Mouse (Mus musculus): Measurements from ENCODE around the gene Prr15l. TPM values are rescaled to one million over a fixed set of nuclear protein-coding genes. Genes with fewer than 3 reads are reported as not detected.

Prr15l gene
- polyA plus RNA-seq, 1 experiment from 2014 or later, result 46.8 TPM

GRCm38 (mm10) chr11:96975511-96976378, 47.8 kb downstream of the Prr15l start:
- H3K4me1 ChIP-seq (ENCODE audit: control insufficient read depth, insufficient read depth, low read length), result peaks cover 18% of the 10 kb centered on the region
- no peak for ATAC-seq (ENCODE audit: insufficient number of reproducible peaks, insufficient read depth, low FRiP score, low read depth)
- H3K9me3 ChIP-seq (ENCODE audit: control insufficient read depth, low read depth, low read length), result no peaks in the 10 kb centered on the region
- peak overlapping the region; percentile 96; the same call in 1 of the 2 replicates for H3K27ac ChIP-seq (ENCODE audit: low read length)
- H3K36me3 ChIP-seq (ENCODE audit: control insufficient read depth, insufficient read depth, low read length), result no peaks in the 10 kb centered on the region
- WGBS, result 75% methylated on average over 10 of the region's 10 CpGs
- H3K9ac ChIP-seq (replicated peaks; ENCODE audit: low read depth, low read length), result no peak overlapping the region
- no peaks in the 10 kb centered on the region for H3K27me3 ChIP-seq (ENCODE audit: control insufficient read depth, insufficient read depth, low read length)
- H3K4me3 ChIP-seq (ENCODE audit: low read depth, low read length), result peak overlapping the region; percentile 88; the same call in 1 of the 2 replicates
- H3K4me2 ChIP-seq (replicated peaks; ENCODE audit: low read depth, low read length), result peak overlapping the region; percentile 76

GRCm38 (mm10) chr11:96976379-96976687, 48.4 kb downstream of the Prr15l start:
- H3K4me3 ChIP-seq (ENCODE audit: low read depth, low read length), result peak overlapping the region; percentile 88
- H3K4me1 ChIP-seq (ENCODE audit: control insufficient read depth, insufficient read depth, low read length), result peaks cover 18% of the 10 kb centered on the region
- no peaks in the 10 kb centered on the region for H3K9me3 ChIP-seq (ENCODE audit: control insufficient read depth, low read depth, low read length)
- 43% methylated on average over 3 of the region's 3 CpGs for WGBS
- peak overlapping the region; percentile 76 for H3K4me2 ChIP-seq (replicated peaks; ENCODE audit: low read depth, low read length)
- ATAC-seq (ENCODE audit: insufficient number of reproducible peaks, insufficient read depth, low FRiP score, low read depth), result no peak
- no peaks in the 10 kb centered on the region for H3K36me3 ChIP-seq (ENCODE audit: control insufficient read depth, insufficient read depth, low read length)
- H3K27ac ChIP-seq (ENCODE audit: low read length), result peak overlapping the region; percentile 96
- no peaks in the 10 kb centered on the region for H3K27me3 ChIP-seq (ENCODE audit: control insufficient read depth, insufficient read depth, low read length)
- H3K9ac ChIP-seq (replicated peaks; ENCODE audit: low read depth, low read length), result peak overlapping the region; percentile 92

- peak overlapping the region; percentile 88 for H3K4me3 ChIP-seq (ENCODE audit: low read depth, low read length)
- H3K4me2 ChIP-seq (replicated peaks; ENCODE audit: low read depth, low read length), result peak overlapping the region; percentile 76
- under 1% methylated on average over 49 of the region's 50 CpGs for WGBS
- H3K36me3 ChIP-seq (ENCODE audit: control insufficient read depth, insufficient read depth, low read length), result no peaks in the 10 kb centered on the region
- no peaks in the 10 kb centered on the region for H3K9me3 ChIP-seq (ENCODE audit: control insufficient read depth, low read depth, low read length)
- peak; percentile 70 for ATAC-seq (ENCODE audit: insufficient number of reproducible peaks, insufficient read depth, low FRiP score, low read depth)
- peak overlapping the region; percentile 96 for H3K27ac ChIP-seq (ENCODE audit: low read length)
- H3K4me1 ChIP-seq (ENCODE audit: control insufficient read depth, insufficient read depth, low read length), result peaks cover 18% of the 10 kb centered on the region
- H3K27me3 ChIP-seq (ENCODE audit: control insufficient read depth, insufficient read depth, low read length), result no peaks in the 10 kb centered on the region
- peak overlapping the region; percentile 92 for H3K9ac ChIP-seq (replicated peaks; ENCODE audit: low read depth, low read length)
Observed at GRCm38 (mm10) chr11:96976911-96977591, 49.1 kb downstream of the Prr15l start.

- WGBS, result under 1% methylated on average over 45 of the region's 45 CpGs
- peak overlapping the region; percentile 93 for H3K4me2 ChIP-seq (replicated peaks; ENCODE audit: low read depth, low read length)
- H3K27me3 ChIP-seq (ENCODE audit: control insufficient read depth, insufficient read depth, low read length), result no peaks in the 10 kb centered on the region
Observed at GRCm38 (mm10) chr11:96977606-96978400, 49.9 kb downstream of the Prr15l start.

GRCm38 (mm10) chr11:96978401-96979246, 50.7 kb downstream of the Prr15l start:
- no peaks in the 10 kb centered on the region for H3K36me3 ChIP-seq (ENCODE audit: control insufficient read depth, insufficient read depth, low read length)
- WGBS, result 26% methylated on average over 17 of the region's 17 CpGs
- peak overlapping the region; percentile 91 for H3K27ac ChIP-seq (ENCODE audit: low read length)
- peak overlapping the region; percentile 64 for H3K4me3 ChIP-seq (ENCODE audit: low read depth, low read length)
- H3K9me3 ChIP-seq (ENCODE audit: control insufficient read depth, low read depth, low read length), result no peaks in the 10 kb centered on the region
- peak overlapping the region; percentile 93 for H3K4me2 ChIP-seq (replicated peaks; ENCODE audit: low read depth, low read length)
- no peaks in the 10 kb centered on the region for H3K27me3 ChIP-seq (ENCODE audit: control insufficient read depth, insufficient read depth, low read length)
- H3K4me1 ChIP-seq (ENCODE audit: control insufficient read depth, insufficient read depth, low read length), result peaks cover 18% of the 10 kb centered on the region
- ATAC-seq (ENCODE audit: insufficient number of reproducible peaks, insufficient read depth, low FRiP score, low read depth), result no peak
- H3K9ac ChIP-seq (replicated peaks; ENCODE audit: low read depth, low read length), result peak overlapping the region; percentile 69

More at GRCm38 (mm10) chr11:96977606-96978400, 49.9 kb downstream of the Prr15l start:
- Histone ChIP-seq H3K27ac (ENCODE audit: low read length) (peak overlapping the region; percentile 96), H3K36me3 (ENCODE audit: control insufficient read depth, insufficient read depth, low read length) (no peaks in the 10 kb centered on the region), H3K9me3 (ENCODE audit: control insufficient read depth, low read depth, low read length) (no peaks in the 10 kb centered on the region), H3K4me1 (ENCODE audit: control insufficient read depth, insufficient read depth, low read length) (peaks cover 18% of the 10 kb centered on the region), H3K9ac (replicated peaks; ENCODE audit: low read depth, low read length) (peak overlapping the region; percentile 92), H3K4me3 (ENCODE audit: low read depth, low read length) (peak overlapping the region; percentile 88)
- peak; percentile 96 for ATAC-seq (ENCODE audit: insufficient number of reproducible peaks, insufficient read depth, low FRiP score, low read depth)

GRCm38 (mm10) chr11:96979329-96979728, 51.4 kb downstream of the Prr15l start:
- no peak for ATAC-seq (ENCODE audit: insufficient number of reproducible peaks, insufficient read depth, low FRiP score, low read depth)
- no peaks in the 10 kb centered on the region for H3K36me3 ChIP-seq (ENCODE audit: control insufficient read depth, insufficient read depth, low read length)
- H3K27me3 ChIP-seq (ENCODE audit: control insufficient read depth, insufficient read depth, low read length), result no peaks in the 10 kb centered on the region
- no peak overlapping the region for H3K9ac ChIP-seq (replicated peaks; ENCODE audit: low read depth, low read length)
- no peaks in the 10 kb centered on the region for H3K9me3 ChIP-seq (ENCODE audit: control insufficient read depth, low read depth, low read length)
- H3K4me2 ChIP-seq (replicated peaks; ENCODE audit: low read depth, low read length), result no peak overlapping the region
- H3K4me3 ChIP-seq (ENCODE audit: low read depth, low read length), result no peak overlapping the region
- H3K4me1 ChIP-seq (ENCODE audit: control insufficient read depth, insufficient read depth, low read length), result peaks cover 18% of the 10 kb centered on the region
- WGBS, result 76% methylated on average over 7 of the region's 7 CpGs
- no peak overlapping the region for H3K27ac ChIP-seq (ENCODE audit: low read length)

GRCm38 (mm10) chr11:96980021-96980420, 52.1 kb downstream of the Prr15l start:
- Histone ChIP-seq H3K27me3 (ENCODE audit: control insufficient read depth, insufficient read depth, low read length) (no peaks in the 10 kb centered on the region), H3K4me1 (ENCODE audit: control insufficient read depth, insufficient read depth, low read length) (peaks cover 18% of the 10 kb centered on the region), H3K36me3 (ENCODE audit: control insufficient read depth, insufficient read depth, low read length) (no peaks in the 10 kb centered on the region), H3K4me2 (replicated peaks; ENCODE audit: low read depth, low read length) (no peak overlapping the region), H3K4me3 (ENCODE audit: low read depth, low read length) (no peak overlapping the region), H3K9ac (replicated peaks; ENCODE audit: low read depth, low read length) (no peak overlapping the region), H3K27ac (ENCODE audit: low read length) (peak overlapping the region; percentile 41; the same call in 1 of the 2 replicates), H3K9me3 (ENCODE audit: control insufficient read depth, low read depth, low read length) (no peaks in the 10 kb centered on the region)
- 76% methylated on average over 5 of the region's 5 CpGs for WGBS
- ATAC-seq (ENCODE audit: insufficient number of reproducible peaks, insufficient read depth, low FRiP score, low read depth), result no peak

Data from stomach, embryonic 14.5 days (tissue).